Mouse (Mus musculus) erythroblast, embryonic 14.5 days (primary cell): ENCODE data around the gene Kdm6b.

Experiments used
- GATA1 ChIP-seq: IDR thresholded peaks from 2 replicates; pipeline ENCODE4 v1.6.1; 2012; ENCODE audit warnings: low read length, inconsistent platforms, mixed read lengths
- TAL1 ChIP-seq: IDR thresholded peaks from 3 replicates; pipeline ENCODE4 v1.6.1; 2012; ENCODE audit warnings: low read length, inconsistent platforms, mixed read lengths

DNA sequence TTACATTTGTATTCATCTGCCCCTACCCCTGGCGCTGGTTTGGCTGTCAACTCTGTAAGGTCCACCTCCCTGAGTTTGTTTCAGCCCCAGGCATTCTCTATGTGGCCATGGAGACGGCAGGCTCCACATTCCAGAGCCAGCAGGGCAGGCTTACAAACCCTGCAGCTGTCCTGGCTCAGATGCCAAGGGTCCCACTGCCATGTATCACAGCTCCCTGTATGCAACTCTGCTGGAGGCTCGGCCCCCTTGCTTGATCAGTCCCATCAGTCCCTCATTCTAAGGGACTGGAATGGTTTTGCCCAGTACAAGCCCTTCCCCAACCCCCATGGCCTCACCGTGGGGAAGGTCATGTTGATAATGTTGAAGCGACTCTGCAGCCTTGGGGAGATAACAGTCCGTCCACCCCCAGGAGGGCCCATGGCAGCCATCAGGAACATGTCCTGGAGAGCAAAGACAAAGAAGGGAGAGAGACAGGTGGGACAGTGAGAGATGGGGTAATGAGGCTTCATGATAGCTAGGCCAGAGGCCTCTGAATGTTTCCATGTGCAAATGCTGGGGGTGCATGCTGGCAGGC is 43.6 kb upstream of the Kdm6b start:
- TF ChIP-seq GATA1 (no peak), TAL1 (no peak)
